Mouse (Mus musculus): ENCODE results near the gene Nbas. TPM values are rescaled to one million over a fixed set of nuclear protein-coding genes. Genes with fewer than 3 reads are reported as not detected.

Gene Nbas
- polyA plus RNA-seq, 1 experiment, result 10.5 TPM

- Histone ChIP-seq H3K27me3 (ENCODE audit: control insufficient read depth, insufficient read depth, insufficient read length) (no peaks in the 10 kb centered on the region), H3ac (ENCODE audit: control insufficient read depth, insufficient read length, low read depth) (no peak overlapping the region), H3K4me3 (ENCODE audit: insufficient read depth, poor library complexity, severe bottlenecking) (no peak overlapping the region), H3K36me3 (ENCODE audit: control insufficient read depth, insufficient read depth) (no peaks in the 10 kb centered on the region), H3K79me2 (ENCODE audit: control insufficient read depth, insufficient read depth) (no peaks in the 10 kb centered on the region), H3K79me3 (ENCODE audit: low read depth) (no peaks in the 10 kb centered on the region)
- TF ChIP-seq CEBPB (IDR thresholded peaks at IDR 0.05; ENCODE audit: low read depth), result no peak
- TF ChIP-seq MAX (IDR thresholded peaks at IDR 0.05), result no peak
- no peak for TF ChIP-seq USF1 (IDR thresholded peaks at IDR 0.05; ENCODE audit: low read depth)
- TF ChIP-seq MYOG (IDR thresholded peaks at IDR 0.05; ENCODE audit: control insufficient read depth, extremely low read depth, insufficient read length), result no peak
- TF ChIP-seq FOSL1 (IDR thresholded peaks at IDR 0.05; ENCODE audit: insufficient read depth, low read length, poor library complexity, severe bottlenecking), result no peak
- no peak for TF ChIP-seq MYOD1 (IDR thresholded peaks at IDR 0.05; ENCODE audit: control insufficient read depth, insufficient read length, low read depth)
- no peak for TF ChIP-seq CTCF (IDR thresholded peaks at IDR 0.05; ENCODE audit: control insufficient read depth, insufficient read depth, insufficient read length)
Observed at GRCm38 (mm10) chr12:13598545-13598944, 329.6 kb downstream of the Nbas start.

- no peak overlapping the region for H3ac ChIP-seq (ENCODE audit: control insufficient read depth, insufficient read length, low read depth)
- no peaks in the 10 kb centered on the region for H3K79me2 ChIP-seq (ENCODE audit: control insufficient read depth, insufficient read depth)
- H3K79me3 ChIP-seq (ENCODE audit: low read depth), result no peaks in the 10 kb centered on the region
- no peaks in the 10 kb centered on the region for H3K36me3 ChIP-seq (ENCODE audit: control insufficient read depth, insufficient read depth)
- TF ChIP-seq MYOG (IDR thresholded peaks at IDR 0.05; ENCODE audit: control insufficient read depth, extremely low read depth, insufficient read length), result no peak
- TF ChIP-seq MYOD1 (IDR thresholded peaks at IDR 0.05; ENCODE audit: control insufficient read depth, insufficient read length, low read depth), result no peak
- TF ChIP-seq USF1 (IDR thresholded peaks at IDR 0.05; ENCODE audit: low read depth), result no peak
- no peak for TF ChIP-seq MAX (IDR thresholded peaks at IDR 0.05)
- TF ChIP-seq FOSL1 (IDR thresholded peaks at IDR 0.05; ENCODE audit: insufficient read depth, low read length, poor library complexity, severe bottlenecking), result no peak
- H3K4me3 ChIP-seq (ENCODE audit: insufficient read depth, poor library complexity, severe bottlenecking), result no peak overlapping the region
- no peaks in the 10 kb centered on the region for H3K27me3 ChIP-seq (ENCODE audit: control insufficient read depth, insufficient read depth, insufficient read length)
Observed at GRCm38 (mm10) chr12:13602414-13602813, 333.5 kb downstream of the Nbas start.

- TF ChIP-seq CTCF (IDR thresholded peaks at IDR 0.05; ENCODE audit: control insufficient read depth, insufficient read depth, insufficient read length), result no peak
- no peak for TF ChIP-seq MYOG (IDR thresholded peaks at IDR 0.05; ENCODE audit: control insufficient read depth, extremely low read depth, insufficient read length)
- TF ChIP-seq MYOD1 (IDR thresholded peaks at IDR 0.05; ENCODE audit: control insufficient read depth, insufficient read length, low read depth), result no peak
- TF ChIP-seq MAX (IDR thresholded peaks at IDR 0.05), result no peak
- TF ChIP-seq FOSL1 (IDR thresholded peaks at IDR 0.05; ENCODE audit: insufficient read depth, low read length, poor library complexity, severe bottlenecking), result no peak
- no peak for TF ChIP-seq CEBPB (IDR thresholded peaks at IDR 0.05; ENCODE audit: low read depth)
- no peak for TF ChIP-seq USF1 (IDR thresholded peaks at IDR 0.05; ENCODE audit: low read depth)
- Histone ChIP-seq H3K79me2 (ENCODE audit: control insufficient read depth, insufficient read depth) (no peaks in the 10 kb centered on the region), H3K4me3 (ENCODE audit: insufficient read depth, poor library complexity, severe bottlenecking) (no peak overlapping the region), H3K79me3 (ENCODE audit: low read depth) (no peaks in the 10 kb centered on the region), H3ac (ENCODE audit: control insufficient read depth, insufficient read length, low read depth) (no peak overlapping the region), H3K27me3 (ENCODE audit: control insufficient read depth, insufficient read depth, insufficient read length) (no peaks in the 10 kb centered on the region), H3K36me3 (ENCODE audit: control insufficient read depth, insufficient read depth) (no peaks in the 10 kb centered on the region)
Observed at GRCm38 (mm10) chr12:13607021-13607420, 338.1 kb downstream of the Nbas start.

- H3K79me3 ChIP-seq (ENCODE audit: low read depth), result no peaks in the 10 kb centered on the region
- H3K79me2 ChIP-seq (ENCODE audit: control insufficient read depth, insufficient read depth), result no peaks in the 10 kb centered on the region
- H3K27me3 ChIP-seq (ENCODE audit: control insufficient read depth, insufficient read depth, insufficient read length), result no peaks in the 10 kb centered on the region
- H3K36me3 ChIP-seq (ENCODE audit: control insufficient read depth, insufficient read depth), result no peaks in the 10 kb centered on the region
- TF ChIP-seq MYOD1 (IDR thresholded peaks at IDR 0.05; ENCODE audit: control insufficient read depth, insufficient read length, low read depth) (no peak), FOSL1 (IDR thresholded peaks at IDR 0.05; ENCODE audit: insufficient read depth, low read length, poor library complexity, severe bottlenecking) (no peak), USF1 (IDR thresholded peaks at IDR 0.05; ENCODE audit: low read depth) (no peak), CTCF (IDR thresholded peaks at IDR 0.05; ENCODE audit: control insufficient read depth, insufficient read depth, insufficient read length) (no peak)
- H3ac ChIP-seq (ENCODE audit: control insufficient read depth, insufficient read length, low read depth), result no peak overlapping the region
- no peak overlapping the region for H3K4me3 ChIP-seq (ENCODE audit: insufficient read depth, poor library complexity, severe bottlenecking)
Observed at GRCm38 (mm10) chr12:13609027-13609426, 340.1 kb downstream of the Nbas start.

GRCm38 (mm10) chr12:13613041-13613440 lies 344.1 kb downstream of the Nbas start:
- Histone ChIP-seq H3K27me3 (ENCODE audit: control insufficient read depth, insufficient read depth, insufficient read length) (no peaks in the 10 kb centered on the region), H3K79me3 (ENCODE audit: low read depth) (no peaks in the 10 kb centered on the region), H3K79me2 (ENCODE audit: control insufficient read depth, insufficient read depth) (no peaks in the 10 kb centered on the region), H3K4me3 (ENCODE audit: insufficient read depth, poor library complexity, severe bottlenecking) (no peak overlapping the region), H3ac (ENCODE audit: control insufficient read depth, insufficient read length, low read depth) (no peak overlapping the region), H3K36me3 (ENCODE audit: control insufficient read depth, insufficient read depth) (no peaks in the 10 kb centered on the region)
- no peak for TF ChIP-seq CTCF (IDR thresholded peaks at IDR 0.05; ENCODE audit: control insufficient read depth, insufficient read depth, insufficient read length)
- TF ChIP-seq USF1 (IDR thresholded peaks at IDR 0.05; ENCODE audit: low read depth), result no peak
- no peak for TF ChIP-seq CEBPB (IDR thresholded peaks at IDR 0.05; ENCODE audit: low read depth)
- no peak for TF ChIP-seq MYOG (IDR thresholded peaks at IDR 0.05; ENCODE audit: control insufficient read depth, extremely low read depth, insufficient read length)
- no peak for TF ChIP-seq FOSL1 (IDR thresholded peaks at IDR 0.05; ENCODE audit: insufficient read depth, low read length, poor library complexity, severe bottlenecking)
- TF ChIP-seq MAX (IDR thresholded peaks at IDR 0.05), result no peak
- TF ChIP-seq MYOD1 (IDR thresholded peaks at IDR 0.05; ENCODE audit: control insufficient read depth, insufficient read length, low read depth), result no peak

GRCm38 (mm10) chr12:13615661-13616060 lies 346.7 kb downstream of the Nbas start:
- Histone ChIP-seq H3K27me3 (ENCODE audit: control insufficient read depth, insufficient read depth, insufficient read length) (no peaks in the 10 kb centered on the region), H3K4me3 (ENCODE audit: insufficient read depth, poor library complexity, severe bottlenecking) (no peak overlapping the region), H3K79me2 (ENCODE audit: control insufficient read depth, insufficient read depth) (no peaks in the 10 kb centered on the region), H3K36me3 (ENCODE audit: control insufficient read depth, insufficient read depth) (no peaks in the 10 kb centered on the region), H3ac (ENCODE audit: control insufficient read depth, insufficient read length, low read depth) (no peak overlapping the region), H3K79me3 (ENCODE audit: low read depth) (no peaks in the 10 kb centered on the region)
- TF ChIP-seq CEBPB (IDR thresholded peaks at IDR 0.05; ENCODE audit: low read depth) (no peak), CTCF (IDR thresholded peaks at IDR 0.05; ENCODE audit: control insufficient read depth, insufficient read depth, insufficient read length) (no peak), MYOD1 (IDR thresholded peaks at IDR 0.05; ENCODE audit: control insufficient read depth, insufficient read length, low read depth) (no peak), FOSL1 (IDR thresholded peaks at IDR 0.05; ENCODE audit: insufficient read depth, low read length, poor library complexity, severe bottlenecking) (no peak)

Data from C2C12 (cell line).